Mouse (Mus musculus): ENCODE measurements around the gene Fkbp15. TPM values are rescaled to one million over a fixed set of nuclear protein-coding genes. Genes with fewer than 3 reads are reported as not detected.

The Fkbp15 gene
- polyA plus RNA-seq, 1 experiment from 2014 or later = 14.1 TPM

DNA sequence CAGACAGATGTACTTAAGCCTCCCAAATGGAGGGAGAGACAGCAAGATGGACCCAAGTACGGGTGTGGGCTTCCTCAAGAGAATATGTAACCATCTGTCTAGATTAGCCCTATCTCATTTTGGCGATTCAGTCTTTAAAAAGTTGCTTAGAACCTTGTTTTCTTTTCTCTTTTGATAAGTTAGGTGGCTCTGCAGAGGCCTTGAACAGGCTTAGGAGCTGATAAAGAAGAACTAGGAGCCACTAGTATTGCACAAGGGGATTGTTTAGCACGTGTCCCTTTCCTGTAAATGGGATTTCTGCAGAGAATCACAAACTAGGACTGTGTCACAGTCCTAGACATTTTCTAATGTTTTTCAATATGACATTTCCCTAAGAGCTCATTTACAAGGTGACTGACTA, 8.7 kb upstream of the Fkbp15 start:
- H3K4me1 ChIP-seq (replicated peaks) = peaks cover 88% of the 10 kb centered on the region
- peak; percentile 76 for ATAC-seq (ENCODE audit: insufficient read depth)
- H3K27ac ChIP-seq (replicated peaks) = peak overlapping the region; percentile 81
- peak overlapping the region; percentile 39 for H3K4me2 ChIP-seq
- H3K9me3 ChIP-seq (replicated peaks) = no peaks in the 10 kb centered on the region
- no peaks in the 10 kb centered on the region for H3K27me3 ChIP-seq
- H3K4me3 ChIP-seq (replicated peaks) = no peak overlapping the region
- no peaks in the 10 kb centered on the region for H3K36me3 ChIP-seq (replicated peaks)
- H3K9ac ChIP-seq = no peak overlapping the region
- WGBS (ENCODE audit: insufficient replicate concordance) = 8% methylated on average over 3 of the region's 3 CpGs

DNA sequence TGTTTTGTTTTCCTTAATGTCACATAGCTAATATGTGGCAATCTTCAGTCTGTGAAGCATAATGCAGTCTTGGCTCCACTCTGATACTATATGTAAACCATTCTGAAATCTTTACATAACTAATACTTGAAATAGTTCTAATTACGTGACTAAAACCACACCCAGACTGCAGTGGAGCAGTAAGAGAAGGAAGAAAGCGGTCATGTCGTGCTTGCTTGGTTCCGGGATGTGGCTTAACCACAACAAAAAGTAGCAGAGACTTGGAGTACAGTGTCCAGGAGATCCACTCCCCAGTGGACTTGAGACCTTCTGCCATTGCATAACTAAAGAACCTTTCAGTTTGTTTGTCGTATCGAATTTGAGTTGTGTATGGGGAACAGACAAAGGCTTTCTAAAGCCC, 7.2 kb upstream of the Fkbp15 start:
- WGBS (ENCODE audit: insufficient replicate concordance) = 46% methylated on average over 6 of the region's 6 CpGs
- H3K36me3 ChIP-seq (replicated peaks) = no peaks in the 10 kb centered on the region
- peaks cover 77% of the 10 kb centered on the region for H3K4me1 ChIP-seq (replicated peaks)
- H3K9me3 ChIP-seq (replicated peaks) = no peaks in the 10 kb centered on the region
- no peaks in the 10 kb centered on the region for H3K27me3 ChIP-seq
- peak overlapping the region; percentile 35 for H3K27ac ChIP-seq (replicated peaks)
- H3K4me3 ChIP-seq (replicated peaks) = no peak overlapping the region
- no peak for ATAC-seq (ENCODE audit: insufficient read depth)
- H3K9ac ChIP-seq = no peak overlapping the region
- H3K4me2 ChIP-seq = peak overlapping the region; percentile 34

DNA sequence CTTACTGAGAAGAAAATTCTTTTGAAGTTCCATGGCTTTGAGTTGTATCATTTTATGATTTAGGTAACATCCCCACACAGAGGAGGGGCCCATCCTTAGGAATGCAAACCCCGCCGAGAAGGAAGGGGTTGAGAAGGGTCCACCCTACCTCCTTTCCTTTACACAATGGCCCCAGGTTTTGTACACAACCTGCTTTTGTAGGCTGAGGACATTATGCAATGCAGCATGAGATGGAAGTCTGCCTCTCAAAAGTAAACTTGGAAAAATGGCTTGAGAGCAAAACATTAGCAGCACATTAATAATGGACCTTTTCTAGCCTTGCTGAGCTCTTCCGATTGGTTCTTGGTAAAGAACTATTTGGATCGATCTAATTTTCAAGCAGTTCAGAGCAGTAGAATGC, 5.9 kb upstream of the Fkbp15 start:
- no peak overlapping the region for H3K9ac ChIP-seq
- H3K4me1 ChIP-seq (replicated peaks) = peaks cover 75% of the 10 kb centered on the region
- no peaks in the 10 kb centered on the region for H3K27me3 ChIP-seq
- H3K4me3 ChIP-seq (replicated peaks) = no peak overlapping the region
- H3K27ac ChIP-seq (replicated peaks) = peak overlapping the region; percentile 55
- WGBS (ENCODE audit: insufficient replicate concordance) = 69% methylated on average over 4 of the region's 4 CpGs
- ATAC-seq (ENCODE audit: insufficient read depth) = no peak
- H3K4me2 ChIP-seq = no peak overlapping the region
- H3K36me3 ChIP-seq (replicated peaks) = no peaks in the 10 kb centered on the region
- no peaks in the 10 kb centered on the region for H3K9me3 ChIP-seq (replicated peaks)

DNA sequence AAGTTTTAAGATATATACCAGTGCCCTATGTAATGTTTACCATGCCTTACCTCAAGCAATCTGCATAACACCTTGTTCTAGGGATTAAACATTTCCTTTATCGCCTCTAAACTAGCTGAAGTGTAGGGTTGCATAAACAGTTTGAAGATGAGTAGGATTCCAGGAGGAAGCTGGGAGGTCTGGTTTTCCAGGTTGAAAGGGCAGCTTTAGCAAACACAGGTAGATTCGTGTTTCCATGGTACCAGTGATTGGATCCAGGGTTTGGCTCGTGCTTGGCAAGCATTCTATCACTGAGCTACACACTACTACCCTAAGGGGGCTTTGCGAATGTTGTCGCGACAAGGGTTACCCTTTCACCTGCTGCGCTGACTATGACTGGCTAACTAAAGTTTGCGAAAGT, 4.0 kb upstream of the Fkbp15 start:
- Histone ChIP-seq H3K9me3 (replicated peaks) (no peaks in the 10 kb centered on the region), H3K4me3 (replicated peaks) (no peak overlapping the region), H3K27me3 (no peaks in the 10 kb centered on the region), H3K27ac (replicated peaks) (0 out of 2 replicates have a peak overlapping the region, but pooled peaks have one; percentile 56), H3K4me1 (replicated peaks) (peaks cover 69% of the 10 kb centered on the region), H3K36me3 (replicated peaks) (no peaks in the 10 kb centered on the region), H3K4me2 (no peak overlapping the region), H3K9ac (no peak overlapping the region)
- WGBS (ENCODE audit: insufficient replicate concordance) = 75% methylated on average over 8 of the region's 8 CpGs
- no peak for ATAC-seq (ENCODE audit: insufficient read depth)

DNA sequence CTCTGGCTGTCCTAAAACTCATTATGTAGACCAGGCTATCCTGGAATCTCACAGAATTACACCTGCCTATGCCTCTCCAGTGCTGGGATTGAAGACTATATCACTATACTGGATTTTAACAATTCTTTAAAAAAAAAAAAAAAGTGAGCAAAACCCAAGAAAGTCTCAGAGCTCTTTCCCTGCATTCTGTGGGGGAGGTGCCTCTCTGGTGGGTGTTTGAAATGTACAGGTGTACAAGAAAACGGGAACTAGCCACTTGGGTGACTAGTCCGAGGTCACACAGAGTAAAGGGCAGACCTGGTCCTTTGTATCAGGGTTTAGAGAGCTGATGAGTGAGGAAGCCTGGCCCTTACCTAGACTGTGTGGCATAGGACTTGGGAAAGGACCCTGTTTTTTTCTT, 2.1 kb upstream of the Fkbp15 start:
- no peak overlapping the region for H3K27ac ChIP-seq (replicated peaks)
- H3K9ac ChIP-seq = no peak overlapping the region
- WGBS (ENCODE audit: insufficient replicate concordance) = 62% methylated on average over 2 of the region's 2 CpGs
- peaks cover 64% of the 10 kb centered on the region for H3K4me1 ChIP-seq (replicated peaks)
- H3K27me3 ChIP-seq = no peaks in the 10 kb centered on the region
- no peaks in the 10 kb centered on the region for H3K36me3 ChIP-seq (replicated peaks)
- peak overlapping the region; percentile 14; the same call in 1 of the 2 replicates for H3K4me3 ChIP-seq (replicated peaks)
- H3K4me2 ChIP-seq = peak overlapping the region; percentile 96
- no peak for ATAC-seq (ENCODE audit: insufficient read depth)
- H3K9me3 ChIP-seq (replicated peaks) = no peaks in the 10 kb centered on the region

DNA sequence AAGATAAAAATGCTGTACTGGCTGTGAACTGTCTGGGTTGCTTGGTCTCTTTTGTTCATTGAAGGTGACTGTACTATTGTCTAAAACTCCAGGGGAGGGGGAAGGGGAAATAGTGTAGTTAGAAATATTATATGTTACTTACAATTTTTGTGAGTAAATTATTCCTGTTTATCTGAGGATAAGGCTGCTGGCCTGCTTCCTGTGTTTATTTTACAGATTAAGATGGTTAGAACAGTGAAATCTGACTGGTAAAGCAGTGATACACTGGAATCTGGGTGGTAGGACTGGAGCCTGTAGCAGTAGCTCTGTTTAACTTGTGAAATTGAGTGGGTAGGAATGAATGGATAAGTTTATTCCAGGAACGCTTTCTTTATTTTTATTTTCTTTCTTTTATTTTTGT, 1.6 kb upstream of the Fkbp15 start:
- Histone ChIP-seq H3K36me3 (replicated peaks) (peaks cover 1% of the 10 kb centered on the region), H3K4me2 (peak overlapping the region; percentile 96), H3K4me1 (replicated peaks) (peaks cover 60% of the 10 kb centered on the region), H3K4me3 (replicated peaks) (peak overlapping the region; percentile 91), H3K27me3 (no peaks in the 10 kb centered on the region), H3K9ac (peak overlapping the region; percentile 77), H3K27ac (replicated peaks) (0 out of 2 replicates have a peak overlapping the region, but pooled peaks have one; percentile 79), H3K9me3 (replicated peaks) (no peaks in the 10 kb centered on the region)
- ATAC-seq (ENCODE audit: insufficient read depth) = no peak
- 82% methylated on average over 1 of the region's 1 CpGs for WGBS (ENCODE audit: insufficient replicate concordance)

DNA sequence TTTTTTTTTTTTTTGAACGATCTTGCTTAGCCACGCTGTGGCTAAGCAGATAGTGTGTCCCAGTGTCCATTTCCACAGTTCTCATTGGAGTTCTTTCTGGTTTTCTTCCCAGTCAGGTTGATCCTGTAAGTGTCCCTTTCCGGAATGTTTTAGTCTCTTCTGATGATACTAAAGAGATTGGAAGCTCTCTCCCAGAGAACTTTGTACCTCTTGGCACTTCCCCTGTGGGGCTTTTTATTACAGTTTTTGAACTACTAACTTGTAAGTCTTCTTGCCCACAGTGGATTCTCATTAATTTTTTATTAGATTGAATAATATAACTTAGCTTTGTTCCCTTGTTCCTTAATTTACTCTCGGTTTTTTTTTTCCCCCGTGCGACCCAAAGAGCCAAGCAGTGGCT, 1.2 kb upstream of the Fkbp15 start:
- Histone ChIP-seq H3K4me2 (peak overlapping the region; percentile 96), H3K9me3 (replicated peaks) (no peaks in the 10 kb centered on the region), H3K36me3 (replicated peaks) (peaks cover 6% of the 10 kb centered on the region), H3K9ac (peak overlapping the region; percentile 77), H3K4me3 (replicated peaks) (peak overlapping the region; percentile 91), H3K4me1 (replicated peaks) (peaks cover 57% of the 10 kb centered on the region), H3K27ac (replicated peaks) (peak overlapping the region; percentile 79; the same call in 1 of the 2 replicates), H3K27me3 (no peaks in the 10 kb centered on the region)
- no peak for ATAC-seq (ENCODE audit: insufficient read depth)
- 22% methylated on average over 6 of the region's 6 CpGs for WGBS (ENCODE audit: insufficient replicate concordance)

DNA sequence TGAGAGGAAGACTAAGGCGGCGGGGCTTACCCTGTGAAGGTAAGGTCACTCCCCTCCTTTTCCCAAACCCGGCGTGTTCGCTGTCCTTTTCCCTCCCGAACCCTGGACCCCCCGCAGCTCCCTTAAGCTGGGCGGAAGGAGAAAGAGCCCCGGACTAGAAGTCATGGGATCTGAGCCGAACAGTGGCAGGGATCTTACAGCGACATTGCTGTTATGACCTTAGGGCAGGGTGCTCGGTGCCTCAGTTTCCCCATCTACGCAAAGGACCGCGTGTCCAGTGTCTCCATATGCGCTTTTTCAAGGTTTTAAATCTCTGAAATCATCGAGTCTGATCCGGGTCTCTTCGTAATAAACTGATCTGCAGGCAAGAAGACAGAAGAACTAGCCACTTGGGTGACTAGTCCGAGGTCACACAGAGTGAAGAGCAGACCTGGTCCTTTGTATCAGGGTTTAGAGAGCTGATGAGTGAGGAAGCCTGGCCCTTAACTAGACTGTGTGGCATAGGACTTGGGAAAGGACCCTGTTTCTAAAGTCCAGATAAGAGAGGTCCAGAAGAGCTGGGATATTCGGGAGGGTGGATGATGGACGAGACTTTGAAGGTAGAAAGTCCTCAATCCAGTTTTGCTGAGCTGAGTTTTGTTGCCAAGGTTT, 582 bp upstream of the Fkbp15 start:
- Histone ChIP-seq H3K9ac (peak overlapping the region; percentile 77), H3K36me3 (replicated peaks) (peaks cover 11% of the 10 kb centered on the region), H3K27me3 (no peaks in the 10 kb centered on the region), H3K9me3 (replicated peaks) (no peaks in the 10 kb centered on the region), H3K27ac (replicated peaks) (peak overlapping the region; percentile 79), H3K4me3 (replicated peaks) (peak overlapping the region; percentile 91), H3K4me1 (replicated peaks) (peaks cover 53% of the 10 kb centered on the region), H3K4me2 (peak overlapping the region; percentile 96)
- no peak for ATAC-seq (ENCODE audit: insufficient read depth)
- WGBS (ENCODE audit: insufficient replicate concordance) = under 1% methylated on average over 20 of the region's 22 CpGs

DNA sequence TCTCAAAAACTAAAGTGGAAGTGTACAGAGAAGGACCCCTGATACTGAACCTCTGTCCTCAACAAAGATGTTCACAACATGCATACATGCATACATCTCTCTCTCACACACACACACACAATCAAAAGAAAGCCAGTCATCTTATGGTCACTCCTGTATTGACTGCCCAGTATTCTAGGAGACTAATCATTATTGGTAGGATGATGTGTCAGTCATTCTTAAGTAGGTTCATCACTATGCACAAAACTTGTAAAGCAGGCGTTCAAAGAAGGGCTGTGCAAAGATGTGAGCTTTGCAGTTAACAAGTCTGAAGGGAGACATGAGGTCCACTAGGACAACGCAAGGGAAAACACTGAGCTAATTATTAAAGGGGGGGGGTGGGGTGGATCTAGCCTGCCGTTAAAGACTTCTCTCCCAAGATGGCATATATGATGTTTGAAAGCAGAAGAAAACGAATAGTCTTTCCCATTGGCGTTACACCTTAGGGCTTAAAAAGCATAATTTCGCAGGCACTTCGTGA, 1.0 kb downstream of the Fkbp15 start:
- WGBS (ENCODE audit: insufficient replicate concordance) = 31% methylated on average over 7 of the region's 7 CpGs
- Histone ChIP-seq H3K36me3 (replicated peaks) (peaks cover 11% of the 10 kb centered on the region), H3K4me2 (peak overlapping the region; percentile 96), H3K27me3 (no peaks in the 10 kb centered on the region), H3K9ac (peak overlapping the region; percentile 90), H3K27ac (replicated peaks) (peak overlapping the region; percentile 91), H3K4me3 (replicated peaks) (peak overlapping the region; percentile 91), H3K9me3 (replicated peaks) (no peaks in the 10 kb centered on the region), H3K4me1 (replicated peaks) (peaks cover 42% of the 10 kb centered on the region)
- no peak for ATAC-seq (ENCODE audit: insufficient read depth)

DNA sequence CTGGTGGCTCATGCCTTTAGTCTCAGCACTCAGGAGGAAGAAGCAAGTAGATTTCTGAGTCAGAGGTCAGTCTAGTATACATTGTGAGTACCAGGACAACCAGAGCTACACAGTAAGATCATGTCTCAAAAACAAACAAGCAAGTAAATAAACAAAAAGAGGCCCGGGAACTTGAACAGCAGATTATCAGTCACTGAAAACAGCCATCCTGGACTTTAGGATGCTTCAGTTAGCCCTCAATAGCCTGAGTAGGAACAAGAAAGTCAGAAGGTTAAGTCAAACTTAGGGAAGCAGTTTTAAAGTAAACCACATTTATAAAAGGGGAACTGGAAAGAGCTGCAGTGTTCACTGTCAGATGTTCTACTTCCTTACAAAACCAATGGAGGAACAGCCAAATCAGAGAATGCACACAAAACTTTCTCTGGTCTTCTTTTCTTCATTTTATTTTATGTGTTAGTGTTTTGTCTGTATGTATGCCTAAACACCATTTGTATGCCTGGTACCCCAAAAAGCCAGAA, 2.7 kb downstream of the Fkbp15 start:
- WGBS (ENCODE audit: insufficient replicate concordance) = 28% methylated on average over 1 of the region's 1 CpGs
- 0 out of 2 replicates have a peak overlapping the region, but pooled peaks have one; percentile 11 for H3K27ac ChIP-seq (replicated peaks)
- ATAC-seq (ENCODE audit: insufficient read depth) = no peak

DNA sequence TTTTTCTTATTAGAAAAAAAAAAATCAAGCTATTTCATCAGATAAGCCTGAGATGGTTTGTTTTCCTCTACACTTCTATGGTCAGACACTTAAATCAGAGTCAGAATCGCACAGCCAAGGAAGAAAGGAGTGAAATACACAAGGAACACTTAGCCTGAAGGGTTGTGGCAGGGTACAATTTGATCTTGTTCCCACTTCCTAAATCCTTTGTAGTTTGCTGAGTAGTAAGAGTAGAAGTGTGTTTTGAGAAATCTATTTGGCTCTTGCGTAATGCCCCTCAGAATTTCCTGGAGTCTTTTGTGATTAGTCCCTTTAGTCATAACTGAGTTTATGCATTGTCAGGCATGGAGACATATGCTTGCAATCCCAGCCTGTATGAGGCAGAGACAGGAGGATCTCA, 11.0 kb downstream of the Fkbp15 start:
- no peak overlapping the region for H3K27ac ChIP-seq (replicated peaks)
- WGBS (ENCODE audit: insufficient replicate concordance) = 83% methylated on average over 2 of the region's 2 CpGs

More for the DNA sequence above, 2.7 kb downstream of the Fkbp15 start:
- no peaks in the 10 kb centered on the region for H3K9me3 ChIP-seq (replicated peaks)
- H3K4me1 ChIP-seq (replicated peaks) = peaks cover 37% of the 10 kb centered on the region
- no peak overlapping the region for H3K4me3 ChIP-seq (replicated peaks)
- no peak overlapping the region for H3K9ac ChIP-seq
- H3K27me3 ChIP-seq = no peaks in the 10 kb centered on the region
- peaks cover 11% of the 10 kb centered on the region for H3K36me3 ChIP-seq (replicated peaks)
- H3K4me2 ChIP-seq = no peak overlapping the region

More for the DNA sequence above, 11.0 kb downstream of the Fkbp15 start:
- no peak for ATAC-seq (ENCODE audit: insufficient read depth)
- no peak overlapping the region for H3K4me3 ChIP-seq (replicated peaks)
- H3K4me2 ChIP-seq = no peak overlapping the region
- no peaks in the 10 kb centered on the region for H3K27me3 ChIP-seq
- no peaks in the 10 kb centered on the region for H3K9me3 ChIP-seq (replicated peaks)
- H3K36me3 ChIP-seq (replicated peaks) = peaks cover 31% of the 10 kb centered on the region
- peaks cover 12% of the 10 kb centered on the region for H3K4me1 ChIP-seq (replicated peaks)
- no peak overlapping the region for H3K9ac ChIP-seq
